ENCODE assay signal across 8 mouse cellular contexts in genomic region chr11:102773713-102774611, GRCm38 (mm10). TPM values are rescaled to one million over a fixed set of nuclear protein-coding genes. Genes with fewer than 3 reads are reported as not detected.
DNase-seq lines count a peak whose midpoint lies in the region; ATAC-seq lines count a peak whose summit lies in the region.

No protein-coding gene starts in this region.

- peaks cover 2% of the 10 kb centered on the region; the same call in 1 of the 2 replicates for H3K27me3 ChIP-seq in lung, embryonic 16.5 days (ENCODE audit: control insufficient read depth, insufficient read depth, low read depth, low read length)

- peak overlapping the region; percentile 99 for H3K4me2 ChIP-seq in lung, embryonic 16.5 days (ENCODE audit: low read depth, low read length)

- peak overlapping the region; percentile 59 for H3K4me3 ChIP-seq in lung, embryonic 16.5 days (ENCODE audit: low read length)

- H3K36me3 ChIP-seq in lung, embryonic 16.5 days (ENCODE audit: control insufficient read depth, insufficient read depth, low read length) = no peaks in the 10 kb centered on the region

- under 1% methylated on average over 44 of the region's 46 CpGs for WGBS in lung, embryonic 16.5 days

- peak overlapping the region; percentile 68 for H3K9ac ChIP-seq in lung, embryonic 16.5 days (ENCODE audit: low read length)

- peak; percentile 95 for DNase-seq in NIH3T3 (ENCODE audit: low read depth)
- peak; percentile 94 for DNase-seq in cerebellum, adult 8-10 months
- DNase-seq in forelimb bud, embryonic 11.5 days (ENCODE audit: low read depth, low spot score) = peak; percentile 95
- DNase-seq in layer of hippocampus, adult 9-10 months (ENCODE audit: low spot score) = peak; percentile 76
- DNase-seq in ovary, postnatal 14 days (ENCODE audit: low spot score) = peak; percentile 85
- peak; percentile 73 to 79 for DNase-seq in thymus, postnatal 36 days

- H3K4me1 ChIP-seq in lung, embryonic 16.5 days (replicated peaks; ENCODE audit: control insufficient read depth, insufficient read depth, low read length) = peaks cover 14% of the 10 kb centered on the region

- peak; percentile 62 to 72 for ATAC-seq in hematopoietic stem cell, adult 5-6 weeks (replicated peaks in 1 of 2; ENCODE audit: insufficient read depth in 1 of 2, low FRiP score in 2 of 2, low TSS enrichment in 1 of 2, low read depth in 1 of 2, poor library complexity in 2 of 2, severe bottlenecking in 2 of 2)
- peak; percentile 54 for ATAC-seq in lung, embryonic 16.5 days (ENCODE audit: low read depth)

- no peaks in the 10 kb centered on the region for H3K9me3 ChIP-seq in lung, embryonic 16.5 days (ENCODE audit: control insufficient read depth, low read length)

- peak overlapping the region; percentile 85 for H3K27ac ChIP-seq in lung, embryonic 16.5 days (ENCODE audit: low read length)

RNA-seq across cellular contexts. Expression of gene Adam11, which starts 12.7 kb away (rescaled TPM):
- total RNA-seq in hematopoietic stem cell, adult 5-6 weeks (2017) = 3.5 and 4.1 TPM in 2 replicates
- polyA plus RNA-seq in lung, embryonic 16.5 days (2015; fragmentation: Nextera tagmentation; extraction: Ambion mirVana) = 5.0 and 5.1 TPM in 2 replicates

RNA-seq across cellular contexts. Expression of gene Gjc1, which starts 45.5 kb away (rescaled TPM):
- total RNA-seq in hematopoietic stem cell, adult 5-6 weeks (2017) = 0.31 TPM in 1 of 2 replicates, not detected in the other
- 60.8 and 65.7 TPM in 2 replicates for polyA plus RNA-seq in lung, embryonic 16.5 days (2015; fragmentation: Nextera tagmentation; extraction: Ambion mirVana)

Comparison
In these comparisons a context has a peak if more than half of its experiments do, and no peak if none do; other contexts are left out.
1. Peak in every context shown above with its lines: DNase-seq, ATAC-seq, H3K4me3 ChIP-seq and H3K27ac ChIP-seq.